Mouse (Mus musculus): ENCODE data around the gene Ptafr.

The Ptafr gene

GRCm38 (mm10) chr4:132611320-132611719 is 47.5 kb downstream of the Ptafr start:
- no peak for DNase-seq (ENCODE audit: low spot score in 2 of 2)

DNA sequence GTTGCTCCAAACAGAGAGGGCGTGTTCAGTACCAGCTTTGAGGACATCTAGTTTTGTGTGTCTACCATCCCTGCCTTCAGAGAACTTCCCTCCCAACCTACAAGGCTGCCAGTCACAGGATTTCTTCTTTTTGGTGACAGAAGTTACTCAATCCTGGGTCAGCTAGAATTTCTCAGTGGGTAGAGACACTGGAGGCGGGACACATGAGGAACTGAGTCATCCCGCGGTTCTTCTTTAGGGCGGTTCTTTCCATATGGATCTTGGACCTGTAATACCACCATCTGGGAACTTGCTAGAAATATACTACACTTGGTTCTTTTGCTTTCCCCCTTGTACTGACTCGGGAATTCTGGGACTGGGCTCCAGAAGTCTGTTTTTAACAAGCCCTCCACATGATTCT is 54.0 kb downstream of the Ptafr start:
- peak; percentile 11 to 24 for DNase-seq (ENCODE audit: low spot score in 2 of 2)

GRCm38 (mm10) chr4:132618850-132619375 is 55.0 kb downstream of the Ptafr start:
- DNase-seq (ENCODE audit: low spot score in 2 of 2): no peak

DNA sequence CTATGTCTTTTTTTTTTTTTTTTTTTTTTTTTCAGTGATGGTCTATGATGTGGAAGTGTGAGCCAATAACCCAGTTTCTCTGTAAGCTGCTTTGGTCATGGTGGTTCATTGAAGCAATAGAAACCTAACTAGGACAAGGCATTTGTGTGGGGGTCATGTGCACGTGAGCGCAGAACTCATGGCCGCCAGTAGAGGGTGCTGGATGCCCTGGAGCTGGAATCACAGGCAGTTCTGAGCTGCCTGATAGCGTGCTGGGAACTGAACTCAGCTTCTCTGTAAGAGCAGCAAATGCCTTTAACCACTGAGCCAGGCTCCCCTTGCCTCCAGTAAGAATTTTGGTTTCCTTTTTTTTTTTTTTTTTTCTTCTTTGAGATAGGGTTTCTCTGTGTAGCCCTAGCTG is 56.3 kb downstream of the Ptafr start:
- no peak for DNase-seq (ENCODE audit: low spot score in 2 of 2)

DNA sequence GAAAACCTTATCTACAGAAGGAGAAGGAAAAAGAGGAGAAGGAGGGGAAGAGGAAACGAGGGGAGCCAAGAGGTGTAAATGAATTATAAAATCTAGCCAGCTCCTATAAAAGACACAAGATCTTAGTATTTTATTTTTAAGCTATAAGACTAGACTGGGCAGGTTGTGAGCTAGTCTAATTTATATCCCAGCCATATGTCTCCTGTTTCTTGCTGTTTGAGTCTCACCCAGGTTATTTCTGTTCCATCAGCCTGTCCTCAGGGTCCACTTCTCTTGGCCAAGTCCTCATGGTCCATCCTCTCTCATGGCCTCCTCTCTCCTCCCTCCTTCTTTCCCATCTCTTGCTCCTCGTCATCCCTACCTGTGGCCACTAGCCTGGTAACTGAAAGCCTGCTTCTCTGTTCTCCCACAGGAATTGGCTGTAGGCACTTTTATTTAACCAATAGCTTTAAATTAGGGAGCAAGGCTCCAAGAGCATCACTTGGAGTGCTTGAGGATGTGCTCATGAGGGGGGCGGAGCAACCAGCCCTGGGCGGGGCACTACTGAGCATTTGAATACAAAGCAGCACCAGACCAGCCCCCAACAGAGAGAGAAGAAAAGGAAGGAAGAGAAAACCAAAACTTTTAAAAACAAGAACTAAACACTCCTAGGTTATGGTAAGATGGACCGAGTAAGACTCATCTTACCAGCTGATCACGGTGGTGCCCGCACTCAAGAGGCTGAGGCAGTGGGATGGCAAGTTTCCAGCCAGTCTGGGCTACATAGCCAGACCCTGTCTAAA is 57.6 kb downstream of the Ptafr start:
- peak; percentile 39 to 59 for DNase-seq (ENCODE audit: low spot score in 2 of 2)

GRCm38 (mm10) chr4:132624034-132624657 is 60.3 kb downstream of the Ptafr start:
- DNase-seq (ENCODE audit: low spot score in 2 of 2): peak; percentile 51 to 75

DNA sequence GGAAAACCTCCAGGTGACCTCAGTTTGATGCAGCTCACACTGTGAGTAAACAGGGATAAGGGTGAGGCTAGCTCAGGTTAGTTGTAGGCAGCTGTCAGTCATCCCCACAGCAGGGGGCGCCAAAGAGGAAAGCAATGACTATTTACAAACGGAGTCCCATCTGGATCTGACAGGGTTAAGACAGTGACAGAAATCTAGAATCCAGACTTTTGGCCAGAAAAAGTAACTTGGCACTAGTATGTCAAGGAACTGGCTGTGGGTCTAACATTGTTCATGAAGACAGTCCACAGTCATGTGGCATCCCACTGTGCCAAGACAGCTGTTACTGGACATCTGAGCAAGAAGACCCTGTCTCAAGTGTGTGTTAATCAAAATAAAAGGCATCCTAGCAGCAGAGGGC is 65.0 kb downstream of the Ptafr start:
- DNase-seq (ENCODE audit: low spot score in 2 of 2): peak; percentile 25 to 42

Measured in spleen, postnatal 36 days (tissue).